Mouse (Mus musculus) neural tube, embryonic 12.5 days (tissue): ENCODE measurements around the gene Abcc3. TPM values are rescaled to one million over a fixed set of nuclear protein-coding genes. Genes with fewer than 3 reads are reported as not detected.

Experiments used
- ATAC-seq: fragments of 200-750 bp; cut with Nextera tagmentation; 2 replicates; pipeline ENCODE4 v1.8.0; 2017; ENCODE audit warnings: low read depth, mild to moderate bottlenecking, moderate TSS enrichment, moderate library complexity; ENCODE audit not compliant: low FRiP score
- H3K27ac ChIP-seq: fragments of 300-500 bp; sonication (generic); 2 replicates; pipeline ENCODE4 v1.5.1; 2016
- H3K27me3 ChIP-seq: fragments of 300-500 bp; sonication (generic); replicated peaks from 2 replicates; pipeline ENCODE4 v1.6.1; 2016; ENCODE audit warnings: mild to moderate bottlenecking
- H3K36me3 ChIP-seq: fragments of 300-500 bp; sonication (generic); 2 replicates; pipeline ENCODE4 v1.6.1; 2016; ENCODE audit warnings: mild to moderate bottlenecking
- H3K4me1 ChIP-seq: fragments of 300-500 bp; sonication (generic); 2 replicates; pipeline ENCODE4 v1.6.1; 2016
- H3K4me2 ChIP-seq: fragments of 300-500 bp; sonication (generic); replicated peaks from 2 replicates; pipeline ENCODE4 v1.6.1; 2016; ENCODE audit warnings: mild to moderate bottlenecking
- H3K4me3 ChIP-seq: fragments of 300-500 bp; sonication (generic); 2 replicates; pipeline ENCODE4 v1.5.1; 2016
- H3K9ac ChIP-seq: fragments of 300-500 bp; sonication (generic); 2 replicates; pipeline ENCODE4 v1.6.1; 2016; ENCODE audit warnings: mild to moderate bottlenecking
- H3K9me3 ChIP-seq: fragments of 300-500 bp; sonication (generic); 2 replicates; pipeline ENCODE4 v1.6.1; 2016; ENCODE audit warnings: mild to moderate bottlenecking
- whole genome bisulfite sequencing: fragments of 180-500 bp; shearing (Covaris S2); methylation state at CpG from one replicate; pipeline ENCODE4 v1.1.7; 2016; 5-methylcytosine and 5-hydroxymethylcytosine counted together
- polyA plus RNA-seq: library from polyadenylated mRNA; unstranded; fragments of >200 nt; fragmentation: Nextera tagmentation; extraction: Ambion mirVana; gene quantifications from 2 replicates; pipeline ENCODE4 v1.2.1, GENCODE M21; 2016

Gene Abcc3
- polyA plus RNA-seq, 1 experiment from 2014 or later: 0.52 TPM

DNA sequence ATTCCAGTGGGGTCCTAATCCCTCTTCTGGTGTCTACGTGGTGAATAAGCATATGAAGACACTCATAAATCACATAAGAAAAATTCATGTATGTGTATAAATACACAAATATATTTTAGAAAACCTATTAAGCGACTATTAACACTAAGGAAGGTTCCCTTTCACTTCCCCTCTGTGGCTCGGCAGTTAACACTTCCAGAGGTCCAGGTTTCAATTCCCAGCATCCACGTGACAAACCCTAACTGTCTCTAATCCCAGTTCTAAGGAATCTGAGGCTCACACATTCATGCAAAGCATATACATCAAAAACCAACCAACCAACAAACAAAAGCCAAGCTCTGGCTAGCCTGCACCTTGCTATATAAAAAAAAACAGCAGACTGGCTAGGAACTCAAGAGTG is 75.3 kb downstream of the Abcc3 start:
- Histone ChIP-seq H3K27me3 (no peaks in the 10 kb centered on the region), H3K9ac (no peak overlapping the region), H3K36me3 (no peaks in the 10 kb centered on the region; the same call in 1 of the 2 replicates), H3K9me3 (no peaks in the 10 kb centered on the region), H3K4me2 (no peak overlapping the region), H3K4me3 (no peak overlapping the region), H3K4me1 (peaks cover 35% of the 10 kb centered on the region), H3K27ac (no peak overlapping the region)
- no peak for ATAC-seq
- WGBS: 69% methylated on average over 4 of the region's 4 CpGs

- H3K27me3 ChIP-seq: no peaks in the 10 kb centered on the region
- H3K9me3 ChIP-seq: no peaks in the 10 kb centered on the region
- peaks cover 35% of the 10 kb centered on the region for H3K4me1 ChIP-seq
- no peak overlapping the region for H3K27ac ChIP-seq
- no peak for ATAC-seq
- no peak overlapping the region for H3K9ac ChIP-seq
- 81% methylated on average over 1 of the region's 1 CpGs for WGBS
- no peak overlapping the region; the same call in 1 of the 2 replicates for H3K4me2 ChIP-seq
- H3K4me3 ChIP-seq: no peak overlapping the region
- no peaks in the 10 kb centered on the region; the same call in 1 of the 2 replicates for H3K36me3 ChIP-seq
These were observed 75.8 kb downstream of the Abcc3 start for GRCm38 (mm10) chr11:94317014-94317413.

DNA sequence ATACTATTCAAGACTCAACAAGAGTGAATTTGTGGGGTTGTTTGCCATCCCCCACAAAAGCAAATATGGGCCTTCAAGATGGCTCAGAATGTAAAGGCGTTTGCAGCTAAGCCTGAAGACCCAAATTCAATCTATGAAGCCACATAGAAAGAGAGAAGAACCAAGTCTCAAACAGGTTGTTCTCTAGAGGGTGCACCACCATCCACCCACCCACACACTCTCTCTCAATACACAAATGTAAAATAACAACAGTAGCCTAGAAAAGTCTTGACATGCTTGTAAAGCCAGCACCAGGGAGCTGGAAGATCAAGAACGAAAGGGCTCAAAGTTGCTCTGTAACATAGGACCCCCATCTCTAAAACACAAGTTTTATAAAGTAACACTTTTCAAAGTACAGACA is 76.3 kb downstream of the Abcc3 start:
- no peak overlapping the region for H3K4me3 ChIP-seq
- H3K4me2 ChIP-seq: no peak overlapping the region
- no peaks in the 10 kb centered on the region; the same call in 1 of the 2 replicates for H3K36me3 ChIP-seq
- H3K27me3 ChIP-seq: no peaks in the 10 kb centered on the region
- no peak overlapping the region for H3K27ac ChIP-seq
- no peak overlapping the region for H3K9ac ChIP-seq
- no peak for ATAC-seq
- peaks cover 35% of the 10 kb centered on the region for H3K4me1 ChIP-seq
- WGBS: 97% methylated on average over 2 of the region's 2 CpGs
- H3K9me3 ChIP-seq: no peaks in the 10 kb centered on the region

DNA sequence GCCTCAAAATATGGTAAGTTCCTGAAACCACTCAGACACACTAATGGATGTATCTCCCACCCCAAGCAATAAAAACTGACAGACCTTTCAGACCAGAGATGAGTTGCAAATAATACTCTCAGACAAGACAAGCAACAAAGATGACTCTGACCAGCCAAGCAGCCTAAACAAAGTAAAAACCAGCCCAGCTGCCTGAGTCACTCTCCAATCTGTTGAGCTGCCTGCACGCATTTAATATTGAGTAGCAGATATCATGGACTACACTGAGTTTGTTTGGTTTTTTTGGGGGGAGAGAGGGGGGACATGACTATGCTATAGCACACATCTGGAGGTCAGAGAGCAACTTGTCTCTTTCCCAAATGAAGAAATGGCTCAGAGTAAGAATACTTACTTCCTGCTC is 77.5 kb downstream of the Abcc3 start:
- Histone ChIP-seq H3K36me3 (no peaks in the 10 kb centered on the region; the same call in 1 of the 2 replicates), H3K27ac (no peak overlapping the region), H3K4me2 (no peak overlapping the region), H3K27me3 (no peaks in the 10 kb centered on the region), H3K4me1 (peaks cover 33% of the 10 kb centered on the region), H3K4me3 (no peak overlapping the region), H3K9ac (no peak overlapping the region), H3K9me3 (no peaks in the 10 kb centered on the region)
- WGBS: 87% methylated on average over 1 of the region's 1 CpGs
- ATAC-seq: no peak

DNA sequence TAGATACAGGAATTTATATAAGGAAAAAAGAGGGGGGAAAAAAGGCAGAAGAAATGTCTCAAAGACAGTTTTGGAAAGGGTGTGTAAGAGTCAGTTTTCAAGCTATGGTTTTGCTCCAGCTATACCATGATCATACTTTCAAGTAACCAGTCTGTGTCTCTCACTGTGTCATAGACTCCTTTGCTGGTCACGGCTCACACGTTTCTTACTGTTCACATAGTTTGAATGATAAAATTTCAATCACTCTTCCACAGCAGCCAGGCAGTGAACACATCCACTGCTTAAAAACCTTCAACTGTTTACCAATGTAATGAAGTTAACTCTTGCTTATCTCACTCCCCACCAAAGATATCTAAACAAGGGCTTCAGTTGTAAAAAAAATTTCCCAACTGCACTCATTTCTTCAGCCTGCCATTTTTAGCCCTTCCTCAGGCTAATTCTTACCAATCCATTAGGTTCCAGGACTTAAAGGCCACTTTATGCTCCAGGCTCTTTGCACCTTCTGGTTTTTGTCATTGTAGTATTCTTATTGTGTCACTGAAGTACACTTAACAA is 78.6 kb downstream of the Abcc3 start:
- WGBS: 89% methylated on average over 2 of the region's 2 CpGs
- no peak overlapping the region for H3K27ac ChIP-seq
- H3K36me3 ChIP-seq: no peaks in the 10 kb centered on the region; the same call in 1 of the 2 replicates
- ATAC-seq: no peak
- no peak overlapping the region for H3K9ac ChIP-seq
- no peaks in the 10 kb centered on the region for H3K9me3 ChIP-seq
- no peak overlapping the region for H3K4me3 ChIP-seq
- H3K27me3 ChIP-seq: no peaks in the 10 kb centered on the region
- H3K4me2 ChIP-seq: no peak overlapping the region
- peaks cover 23% of the 10 kb centered on the region for H3K4me1 ChIP-seq

GRCm38 (mm10) chr11:94312733-94313132 is 80.1 kb downstream of the Abcc3 start:
- H3K36me3 ChIP-seq: no peaks in the 10 kb centered on the region; the same call in 1 of the 2 replicates
- H3K27ac ChIP-seq: no peak overlapping the region
- peaks cover 23% of the 10 kb centered on the region for H3K4me1 ChIP-seq
- no peak overlapping the region for H3K4me3 ChIP-seq
- H3K4me2 ChIP-seq: no peak overlapping the region
- H3K9ac ChIP-seq: no peak overlapping the region
- H3K27me3 ChIP-seq: no peaks in the 10 kb centered on the region
- 90% methylated on average over 1 of the region's 1 CpGs for WGBS
- H3K9me3 ChIP-seq: no peaks in the 10 kb centered on the region
- no peak for ATAC-seq

GRCm38 (mm10) chr11:94294996-94295845 is 97.6 kb downstream of the Abcc3 start:
- 61% methylated on average over 9 of the region's 9 CpGs for WGBS
- peaks cover 84% of the 10 kb centered on the region for H3K36me3 ChIP-seq
- 0 out of 2 replicates have a peak, but pooled peaks cover 3% of the 10 kb centered on the region for H3K4me1 ChIP-seq
- no peaks in the 10 kb centered on the region for H3K27me3 ChIP-seq
- no peak overlapping the region for H3K4me3 ChIP-seq
- no peak overlapping the region for H3K9ac ChIP-seq
- no peak overlapping the region for H3K4me2 ChIP-seq
- H3K27ac ChIP-seq: no peak overlapping the region
- no peaks in the 10 kb centered on the region for H3K9me3 ChIP-seq
- no peak for ATAC-seq

Other genes with a start within 250 kb of the Abcc3 start
- 41.7 and 43.3 TPM in 2 replicates for gene Tob1, start 181.5 kb downstream of the Abcc3 start, polyA plus RNA-seq
- gene Wfikkn2, start 147.0 kb downstream of the Abcc3 start, polyA plus RNA-seq: 3.3 and 3.7 TPM in 2 replicates
- gene Gm21885, start 111.1 kb downstream of the Abcc3 start, polyA plus RNA-seq: not detected in 2 replicates
- gene Luc7l3, start 71.0 kb downstream of the Abcc3 start, polyA plus RNA-seq: 138 and 152 TPM in 2 replicates
- 31.0 and 36.2 TPM in 2 replicates for gene Ankrd40, start 65.0 kb downstream of the Abcc3 start, polyA plus RNA-seq
- gene Cacna1g, start 81.2 kb upstream of the Abcc3 start, polyA plus RNA-seq: 10.3 and 12.0 TPM in 2 replicates
- 0.19 TPM in 1 of 2 replicates, not detected in the other for gene Spata20, start 93.2 kb upstream of the Abcc3 start, polyA plus RNA-seq
- gene Epn3, start 107.0 kb upstream of the Abcc3 start, polyA plus RNA-seq: 0.43 and 0.62 TPM in 2 replicates
- gene Mycbpap, start 128.7 kb upstream of the Abcc3 start, polyA plus RNA-seq: 1.8 and 2.5 TPM in 2 replicates
- 3.8 and 4.1 TPM in 2 replicates for gene Rsad1, start 156.3 kb upstream of the Abcc3 start, polyA plus RNA-seq
- 1.3 and 1.5 TPM in 2 replicates for gene Chad, start 172.1 kb upstream of the Abcc3 start, polyA plus RNA-seq
- 2.6 and 3.7 TPM in 2 replicates for gene Acsf2, start 208.9 kb upstream of the Abcc3 start, polyA plus RNA-seq
- gene Lrrc59, start 236.8 kb upstream of the Abcc3 start, polyA plus RNA-seq: 201 and 203 TPM in 2 replicates